Mouse (Mus musculus) forebrain, embryonic 14.5 days (tissue): ENCODE results near the gene Tenm2. TPM values are rescaled to one million over a fixed set of nuclear protein-coding genes. Genes with fewer than 3 reads are reported as not detected.

Source experiments
- ATAC-seq: fragments of 200-750 bp; cut with Nextera tagmentation; 2 replicates; pipeline ENCODE4 v1.8.0; 2017; ENCODE audit warnings: mild to moderate bottlenecking, moderate library complexity
- DNase-seq: peaks from one replicate; pipeline ENCODE4 v3.0.0-alpha.2; 2015; ENCODE audit warnings: low spot score
- H3K27ac ChIP-seq: fragments of 300-500 bp; sonication (generic); 2 replicates; pipeline ENCODE4 v1.5.1; 2014; ENCODE audit warnings: low read depth, mild to moderate bottlenecking, control low read depth, low read length, moderate library complexity
- H3K27me3 ChIP-seq: fragments of 300-500 bp; sonication (generic); replicated peaks from 2 replicates; pipeline ENCODE4 v1.6.1; 2014; ENCODE audit warnings: low read length, control low read depth, mixed read lengths; ENCODE audit not compliant: control insufficient read depth, insufficient read depth
- H3K36me3 ChIP-seq: fragments of 300-500 bp; sonication (generic); 2 replicates; pipeline ENCODE4 v1.6.1; 2014; ENCODE audit warnings: low read length, control low read depth; ENCODE audit not compliant: control insufficient read depth, insufficient read depth
- H3K4me1 ChIP-seq: fragments of 300-500 bp; sonication (generic); 2 replicates; pipeline ENCODE4 v1.6.1; 2014; ENCODE audit warnings: antibody characterized with exemption, low read length, control low read depth; ENCODE audit not compliant: control insufficient read depth, insufficient read depth
- H3K4me2 ChIP-seq: fragments of 300-500 bp; sonication (generic); 2 replicates; pipeline ENCODE4 v1.6.1; 2014; ENCODE audit warnings: mild to moderate bottlenecking, control low read depth, low read length
- H3K4me3 ChIP-seq: fragments of 300-500 bp; sonication (generic); 2 replicates; pipeline ENCODE4 v1.5.1; 2014; ENCODE audit warnings: low read depth, low read length, control low read depth
- H3K9ac ChIP-seq: fragments of 300-500 bp; sonication (generic); 2 replicates; pipeline ENCODE4 v1.6.1; 2014; ENCODE audit warnings: mild to moderate bottlenecking, low read length, control low read depth, moderate library complexity
- H3K9me3 ChIP-seq: fragments of 300-500 bp; sonication (generic); replicated peaks from 2 replicates; pipeline ENCODE4 v1.6.1; 2016; ENCODE audit warnings: low read length, control low read depth, mixed read lengths; ENCODE audit not compliant: control insufficient read depth
- WGBS: fragments of 180-500 bp; shearing (Covaris S2); extraction: QIAGEN DNeasy Blood & Tissue Kit; methylation state at CpG from one replicate; pipeline ENCODE4 v1.1.7; 2014; 5-methylcytosine and 5-hydroxymethylcytosine counted together
- polyA plus RNA-seq: library from polyadenylated mRNA; unstranded; fragments of >200 nt; fragmentation: Nextera tagmentation; extraction: Ambion mirVana; gene quantifications from 2 replicates; pipeline ENCODE4 v1.2.1, GENCODE M21; 2014

Gene Tenm2
- polyA plus RNA-seq, 1 experiment from 2014 or later, result 16.0 TPM

DNA sequence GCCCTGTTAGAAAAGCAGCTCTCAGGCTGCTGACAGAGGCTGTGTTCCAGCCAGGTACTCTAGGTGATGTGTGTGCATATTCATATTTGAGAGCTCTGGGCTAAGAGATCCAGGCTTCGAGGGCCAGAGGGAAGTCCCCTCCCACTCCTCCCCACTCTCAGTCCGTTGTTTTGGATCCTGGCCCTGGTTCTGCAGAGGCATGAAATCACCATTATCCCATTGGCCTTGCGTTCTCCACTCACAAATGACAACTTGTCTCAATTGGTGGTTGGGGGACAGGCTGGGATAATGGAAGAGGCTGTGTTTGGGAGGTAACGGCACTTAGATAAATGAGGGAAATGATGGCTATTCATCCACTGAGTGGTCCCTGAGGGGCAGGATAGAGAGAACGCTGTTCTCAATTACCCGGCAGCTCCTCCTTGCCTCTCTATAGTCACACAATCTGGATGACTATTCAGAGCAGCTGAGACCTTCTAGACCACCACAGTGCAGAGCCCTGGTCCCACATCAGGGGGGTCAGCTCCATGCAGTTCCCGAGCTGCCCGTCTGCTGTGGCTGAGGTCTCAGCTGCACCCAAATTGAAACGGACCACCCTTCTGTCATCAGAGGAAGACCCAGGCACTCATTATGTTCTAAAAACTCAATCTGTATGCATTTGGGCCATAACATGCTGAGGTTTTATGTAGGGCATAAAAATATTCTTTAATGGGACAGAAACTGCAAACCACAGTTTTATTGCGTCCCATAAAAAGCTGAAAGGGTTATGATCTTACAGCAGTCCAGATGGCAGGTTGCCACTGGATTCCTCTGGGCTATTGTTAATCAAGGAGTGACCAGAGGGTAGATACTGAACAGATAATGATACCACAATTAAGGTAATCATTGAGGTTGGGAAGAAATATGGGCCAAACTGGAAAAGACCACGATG is 1226.2 kb downstream of the Tenm2 start:
- H3K27me3 ChIP-seq, result no peaks in the 10 kb centered on the region
- peaks cover 12% of the 10 kb centered on the region for H3K36me3 ChIP-seq
- no peak overlapping the region for H3K4me2 ChIP-seq
- H3K4me1 ChIP-seq, result no peaks in the 10 kb centered on the region; the same call in 1 of the 2 replicates
- peak; percentile 32; the same call in 1 of the 2 replicates for ATAC-seq
- H3K27ac ChIP-seq, result no peak overlapping the region
- no peak overlapping the region for H3K4me3 ChIP-seq
- no peaks in the 10 kb centered on the region for H3K9me3 ChIP-seq
- H3K9ac ChIP-seq, result no peak overlapping the region
- 61% methylated on average over 11 of the region's 11 CpGs for WGBS
- DNase-seq, result no peak

GRCm38 (mm10) chr11:36002900-36003299 is 1232.9 kb downstream of the Tenm2 start:
- ATAC-seq (no peak), DNase-seq (no peak)
- H3K27ac ChIP-seq, result no peak overlapping the region

GRCm38 (mm10) chr11:36001282-36001970 is 1234.3 kb downstream of the Tenm2 start:
- WGBS, result 5% methylated on average over 28 of the region's 28 CpGs
- H3K27ac ChIP-seq, result 0 out of 2 replicates have a peak overlapping the region, but pooled peaks have one; percentile 5
- no peaks in the 10 kb centered on the region for H3K36me3 ChIP-seq
- H3K9me3 ChIP-seq, result no peaks in the 10 kb centered on the region
- H3K4me1 ChIP-seq, result peaks cover 13% of the 10 kb centered on the region
- ATAC-seq (peak; percentile 93), DNase-seq (peak; percentile 98)
- H3K4me3 ChIP-seq, result no peak overlapping the region
- H3K4me2 ChIP-seq, result peak overlapping the region; percentile 49
- no peaks in the 10 kb centered on the region for H3K27me3 ChIP-seq
- H3K9ac ChIP-seq, result peak overlapping the region; percentile 36; the same call in 1 of the 2 replicates

More at GRCm38 (mm10) chr11:36002900-36003299, 1232.9 kb downstream of the Tenm2 start:
- Histone ChIP-seq H3K4me3 (no peak overlapping the region), H3K4me1 (peaks cover 13% of the 10 kb centered on the region), H3K9ac (no peak overlapping the region), H3K36me3 (peaks cover 8% of the 10 kb centered on the region), H3K9me3 (no peaks in the 10 kb centered on the region), H3K4me2 (no peak overlapping the region), H3K27me3 (no peaks in the 10 kb centered on the region)
- WGBS, result 56% methylated on average over 4 of the region's 4 CpGs

DNA sequence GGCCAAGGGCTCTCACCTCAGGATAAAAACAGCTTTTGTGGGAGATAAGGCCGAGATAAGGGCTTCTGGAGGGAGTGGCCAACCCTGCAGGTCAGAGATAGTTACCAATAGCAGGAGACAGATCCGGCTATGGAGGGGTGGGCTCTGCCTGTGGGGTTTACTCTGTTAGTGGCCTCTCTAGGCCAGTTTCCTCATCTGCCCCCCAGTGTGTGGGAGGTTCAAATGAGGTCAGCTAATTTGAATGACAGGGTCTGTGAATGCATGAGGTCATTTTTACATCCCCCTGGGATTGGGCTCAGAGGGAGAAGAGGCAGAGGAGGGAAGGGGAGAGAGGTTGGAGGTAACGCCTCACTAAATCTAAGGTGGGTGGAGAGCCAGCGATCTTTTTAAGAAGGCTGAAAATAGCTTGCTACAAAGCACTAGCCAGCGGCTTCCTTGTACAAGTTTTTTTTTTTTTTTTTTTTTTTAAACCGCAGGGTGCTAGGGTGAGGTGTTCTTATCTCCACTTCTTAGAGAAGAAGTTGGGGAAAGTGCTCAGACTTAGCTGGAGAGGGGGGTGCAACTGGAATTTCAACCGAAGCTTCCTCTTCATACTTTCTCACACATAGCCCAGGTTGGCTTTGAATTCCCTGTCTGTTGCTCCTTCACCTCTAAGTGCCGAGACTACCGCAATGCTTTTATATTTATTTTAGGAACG is 1235.0 kb downstream of the Tenm2 start:
- Histone ChIP-seq H3K27me3 (no peaks in the 10 kb centered on the region), H3K9ac (peak overlapping the region; percentile 36; the same call in 1 of the 2 replicates), H3K9me3 (no peaks in the 10 kb centered on the region), H3K4me2 (peak overlapping the region; percentile 49), H3K4me3 (no peak overlapping the region), H3K4me1 (peaks cover 13% of the 10 kb centered on the region), H3K27ac (peak overlapping the region; percentile 5; the same call in 1 of the 2 replicates), H3K36me3 (no peaks in the 10 kb centered on the region)
- DNase-seq (no peak), ATAC-seq (peak; percentile 21)
- 6% methylated on average over 10 of the region's 10 CpGs for WGBS

DNA sequence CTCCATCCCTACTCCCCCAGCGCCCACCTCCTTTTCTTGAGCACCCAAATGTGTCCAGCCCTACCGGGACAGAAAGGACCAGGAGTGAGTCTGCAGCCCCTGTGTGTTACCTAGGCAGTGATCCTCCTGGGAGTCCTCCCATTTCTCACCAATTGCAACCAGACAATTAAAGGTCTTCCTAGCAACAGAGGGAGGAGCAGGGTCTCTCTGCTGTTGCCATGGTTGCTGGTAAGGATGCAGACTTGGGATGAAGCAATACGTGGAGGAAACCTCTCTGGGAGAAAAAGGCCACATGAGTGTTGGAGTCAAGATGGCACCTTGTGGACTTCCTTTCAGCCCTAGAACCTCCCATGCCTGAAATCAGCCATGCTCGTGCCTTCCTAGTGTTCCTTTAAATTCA is 1235.7 kb downstream of the Tenm2 start:
- DNase-seq, result peak; percentile 52
- WGBS, result 11% methylated on average over 4 of the region's 4 CpGs
- H3K27ac ChIP-seq, result no peak overlapping the region

DNA sequence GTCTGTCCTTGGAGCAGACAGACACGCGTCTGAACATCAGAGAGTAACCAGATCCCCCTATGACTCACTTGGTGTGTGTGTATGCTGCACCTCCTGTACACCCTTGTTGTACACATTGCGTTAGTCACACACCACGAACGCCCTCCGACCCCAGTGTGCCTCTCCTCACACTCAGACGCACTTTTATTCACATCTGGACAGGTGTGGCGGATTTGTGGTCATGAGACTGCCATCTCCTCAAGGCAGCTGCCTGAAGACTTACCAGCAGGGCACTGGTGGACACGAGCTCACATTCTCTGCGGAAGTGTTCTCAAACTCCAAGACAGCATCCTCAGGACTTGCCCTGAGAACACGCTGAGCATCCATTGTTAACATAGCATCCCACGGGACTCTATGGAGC is 1237.7 kb downstream of the Tenm2 start:
- H3K4me2 ChIP-seq, result no peak overlapping the region
- WGBS, result 85% methylated on average over 12 of the region's 12 CpGs

More for the DNA sequence above, 1235.7 kb downstream of the Tenm2 start:
- H3K4me3 ChIP-seq, result no peak overlapping the region
- no peaks in the 10 kb centered on the region for H3K36me3 ChIP-seq
- no peaks in the 10 kb centered on the region for H3K27me3 ChIP-seq
- H3K4me2 ChIP-seq, result no peak overlapping the region
- no peak overlapping the region for H3K9ac ChIP-seq
- peaks cover 13% of the 10 kb centered on the region for H3K4me1 ChIP-seq
- peak; percentile 15; the same call in 1 of the 2 replicates for ATAC-seq
- H3K9me3 ChIP-seq, result no peaks in the 10 kb centered on the region

GRCm38 (mm10) chr11:35995310-35995709 is 1240.5 kb downstream of the Tenm2 start:
- no peak overlapping the region for H3K4me3 ChIP-seq
- no peak for ATAC-seq
- H3K9ac ChIP-seq, result no peak overlapping the region
- no peak overlapping the region for H3K4me2 ChIP-seq
- H3K27me3 ChIP-seq, result no peaks in the 10 kb centered on the region
- H3K4me1 ChIP-seq, result peaks cover 5% of the 10 kb centered on the region
- H3K36me3 ChIP-seq, result no peaks in the 10 kb centered on the region
- no peak overlapping the region for H3K27ac ChIP-seq
- H3K9me3 ChIP-seq, result no peaks in the 10 kb centered on the region
- DNase-seq, result no peak

More for the DNA sequence above, 1237.7 kb downstream of the Tenm2 start:
- H3K4me1 ChIP-seq, result peaks cover 13% of the 10 kb centered on the region
- H3K9me3 ChIP-seq, result no peaks in the 10 kb centered on the region
- H3K27me3 ChIP-seq, result no peaks in the 10 kb centered on the region
- no peak overlapping the region for H3K9ac ChIP-seq
- ATAC-seq (no peak), DNase-seq (no peak)
- H3K27ac ChIP-seq, result no peak overlapping the region
- no peak overlapping the region for H3K4me3 ChIP-seq
- H3K36me3 ChIP-seq, result no peaks in the 10 kb centered on the region

- Histone ChIP-seq H3K27me3 (no peaks in the 10 kb centered on the region), H3K36me3 (no peaks in the 10 kb centered on the region), H3K4me1 (0 out of 2 replicates have a peak, but pooled peaks cover 3% of the 10 kb centered on the region), H3K9me3 (no peaks in the 10 kb centered on the region), H3K4me3 (no peak overlapping the region), H3K9ac (no peak overlapping the region), H3K27ac (no peak overlapping the region), H3K4me2 (no peak overlapping the region)
- ATAC-seq (peak; percentile 83), DNase-seq (peak; percentile 74)
- 65% methylated on average over 2 of the region's 2 CpGs for WGBS
These were observed 1243.9 kb downstream of the Tenm2 start for GRCm38 (mm10) chr11:35991846-35992245.
